Mouse (Mus musculus) neural tube, embryonic 10.5 days (tissue): ENCODE measurements around the gene Rev1.
"Not testable (repeated sequence)": the region's sequence is repeated elsewhere in the genome, so short reads cannot be mapped to it uniquely, and the experiment has no call there.

ENCODE experiments used
- DNase-seq: peaks from one replicate; pipeline ENCODE4 v3.0.0-alpha.2; 2017; ENCODE audit warnings: low spot score; ENCODE audit errors: extremely low spot score

Gene Rev1

GRCm38 (mm10) chr1:38067276-38067675, 62.3 kb downstream of the Rev1 start:
- no peak for DNase-seq

- not testable (repeated sequence) for DNase-seq
Observed at GRCm38 (mm10) chr1:38062156-38062555, 67.4 kb downstream of the Rev1 start.

GRCm38 (mm10) chr1:38058417-38058816, 71.2 kb downstream of the Rev1 start:
- no peak for DNase-seq

- no peak for DNase-seq
Observed at GRCm38 (mm10) chr1:38055176-38055575, 74.4 kb downstream of the Rev1 start.

- no peak for DNase-seq
Observed at GRCm38 (mm10) chr1:38049562-38049961, 80.0 kb downstream of the Rev1 start.

GRCm38 (mm10) chr1:38048121-38048520, 81.5 kb downstream of the Rev1 start:
- no peak for DNase-seq

- no peak for DNase-seq
Observed at GRCm38 (mm10) chr1:38038898-38039297, 90.7 kb downstream of the Rev1 start.

- no peak for DNase-seq
Observed at GRCm38 (mm10) chr1:38037375-38037774, 92.2 kb downstream of the Rev1 start.

GRCm38 (mm10) chr1:38035521-38035920, 94.1 kb downstream of the Rev1 start:
- DNase-seq: no peak

- DNase-seq: no peak
Observed at GRCm38 (mm10) chr1:38031391-38031790, 98.2 kb downstream of the Rev1 start.

- DNase-seq: no peak
Observed at GRCm38 (mm10) chr1:38027301-38027700, 102.3 kb downstream of the Rev1 start.

- DNase-seq: no peak
Observed at GRCm38 (mm10) chr1:38014551-38015203, 114.9 kb downstream of the Rev1 start.

GRCm38 (mm10) chr1:38012509-38012908, 117.1 kb downstream of the Rev1 start:
- no peak for DNase-seq

- no peak for DNase-seq
Observed at GRCm38 (mm10) chr1:38012104-38012503, 117.5 kb downstream of the Rev1 start.

- no peak for DNase-seq
Observed at GRCm38 (mm10) chr1:38011647-38012046, 118.0 kb downstream of the Rev1 start.

- no peak for DNase-seq
Observed at GRCm38 (mm10) chr1:38006741-38007140, 122.9 kb downstream of the Rev1 start.

- no peak for DNase-seq
Observed at GRCm38 (mm10) chr1:38003046-38003445, 126.6 kb downstream of the Rev1 start.
